Mouse (Mus musculus) liver, adult 2 months (tissue): ENCODE measurements at regions not wholly inside any gene's neighbourhood (a gene's known extent, or its start where the extent isn't known, plus 50 kb on each side); places are given as distances from the start of the nearest gene placed in this dataset.

Experiments
- DNase-seq: peaks from one replicate; pipeline ENCODE4 v3.0.0-alpha.2; 2011; ENCODE audit warnings: low read depth, low spot score; ENCODE audit errors: extremely low read depth
- H3K27ac ChIP-seq: fragments of 200-500 bp; replicated peaks from 2 replicates; pipeline ENCODE4 v1.5.1; 2012; ENCODE audit warnings: low read depth, mild to moderate bottlenecking, control low read depth, inconsistent platforms, low read length; ENCODE audit not compliant: insufficient read depth
- H3K27me3 ChIP-seq: fragments of 200-500 bp; 2 replicates; pipeline ENCODE4 v1.6.1; 2012; ENCODE audit warnings: mild to moderate bottlenecking, moderate library complexity, low read length, inconsistent platforms; ENCODE audit not compliant: control insufficient read depth, insufficient read depth
- H3K36me3 ChIP-seq: fragments of 200-500 bp; 2 replicates; pipeline ENCODE4 v1.6.1; 2012; ENCODE audit warnings: low read length, inconsistent platforms; ENCODE audit not compliant: control insufficient read depth, insufficient read depth
- H3K4me1 ChIP-seq: fragments of 200-500 bp; 2 replicates; pipeline ENCODE4 v1.6.1; 2011; ENCODE audit warnings: low read length; ENCODE audit not compliant: control insufficient read depth, insufficient read depth
- H3K4me3 ChIP-seq: fragments of 200-500 bp; 2 replicates; pipeline ENCODE4 v1.5.1; 2011; ENCODE audit warnings: low read depth, mild to moderate bottlenecking, control low read depth, low read length, moderate library complexity; ENCODE audit not compliant: insufficient read depth
- H3K79me2 ChIP-seq: fragments of 200-500 bp; 2 replicates; pipeline ENCODE4 v1.6.1; 2012; ENCODE audit warnings: inconsistent platforms, mild to moderate bottlenecking, low read length, moderate library complexity; ENCODE audit not compliant: control insufficient read depth, insufficient read depth
- H3K9ac ChIP-seq: fragments of 200-500 bp; 2 replicates; pipeline ENCODE4 v1.6.1; 2012; ENCODE audit warnings: low read depth, mild to moderate bottlenecking, control low read depth, inconsistent platforms, low read length
- CTCF ChIP-seq: fragments of 200-500 bp; IDR thresholded peaks from 2 replicates; pipeline ENCODE4 v1.5.1; 2011; ENCODE audit warnings: low read depth, low read length, control low read depth
- POLR2A ChIP-seq: fragments of 200-500 bp; IDR thresholded peaks from 2 replicates; pipeline ENCODE4 v1.6.1; 2011; ENCODE audit warnings: low read length, control low read depth; ENCODE audit not compliant: insufficient read depth; ENCODE audit errors: extremely low read depth
- WGBS: fragments of 180-500 bp; shearing (Covaris S2); methylation state at CpG from one replicate; pipeline ENCODE4 v1.1.7; 2018; 5-methylcytosine and 5-hydroxymethylcytosine counted together

DNA sequence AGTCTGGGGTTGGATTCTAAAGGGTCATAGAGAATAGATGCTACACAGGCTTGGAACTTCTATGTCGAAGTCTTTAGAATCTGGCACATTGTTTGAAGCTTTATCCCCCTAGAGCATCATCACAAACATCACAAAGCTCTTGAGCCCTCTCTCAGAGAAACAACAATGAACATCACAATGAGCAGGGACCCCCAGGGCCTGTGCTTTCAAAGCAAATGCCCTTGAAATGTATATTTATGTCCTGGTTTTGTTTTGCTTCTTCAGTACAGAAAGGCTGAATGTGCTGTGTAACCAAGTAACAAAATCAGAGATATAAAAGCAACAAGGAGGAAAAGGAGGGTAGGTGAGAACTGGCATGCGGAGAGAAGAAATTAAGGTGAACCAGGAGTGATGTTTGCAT is 330.6 kb upstream of the Tenm4 start:
- no peaks in the 10 kb centered on the region for H3K27me3 ChIP-seq
- no peak for DNase-seq
- H3K79me2 ChIP-seq: no peaks in the 10 kb centered on the region
- no peaks in the 10 kb centered on the region for H3K4me1 ChIP-seq
- no peak for TF ChIP-seq POLR2A
- TF ChIP-seq CTCF: no peak
- H3K9ac ChIP-seq: no peak overlapping the region
- H3K4me3 ChIP-seq: no peak overlapping the region
- no peaks in the 10 kb centered on the region for H3K36me3 ChIP-seq
- no peak overlapping the region for H3K27ac ChIP-seq
- WGBS: 73% methylated on average over 2 of the region's 2 CpGs

DNA sequence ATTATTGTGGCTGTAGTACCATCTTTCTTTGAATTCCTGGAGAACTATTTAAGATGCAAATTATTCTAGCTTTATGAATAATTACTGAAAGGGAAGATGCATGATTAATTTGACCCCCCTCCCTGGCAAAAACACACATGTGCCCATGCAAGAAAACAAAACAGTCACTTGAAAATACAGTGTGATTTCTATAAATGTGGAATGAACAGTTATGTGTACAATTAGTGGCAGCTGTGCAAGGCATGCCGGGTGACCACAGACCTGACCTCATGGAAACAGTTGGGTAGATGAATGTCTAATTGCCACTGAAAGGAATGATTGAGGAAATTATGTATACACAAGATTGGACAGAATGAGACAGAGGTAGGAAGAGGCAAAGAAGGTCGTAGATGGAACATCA is 321.2 kb upstream of the Tenm4 start:
- no peaks in the 10 kb centered on the region for H3K4me1 ChIP-seq
- TF ChIP-seq CTCF (no peak), POLR2A (no peak)
- WGBS: 77% methylated on average over 2 of the region's 2 CpGs
- no peaks in the 10 kb centered on the region for H3K36me3 ChIP-seq
- H3K27ac ChIP-seq: no peak overlapping the region
- no peaks in the 10 kb centered on the region for H3K79me2 ChIP-seq
- H3K9ac ChIP-seq: no peak overlapping the region
- H3K27me3 ChIP-seq: no peaks in the 10 kb centered on the region
- no peak overlapping the region for H3K4me3 ChIP-seq
- no peak for DNase-seq

GRCm38 (mm10) chr7:95852630-95853029 is 318.4 kb upstream of the Tenm4 start:
- no peak for DNase-seq
- H3K27ac ChIP-seq: no peak overlapping the region
- no peaks in the 10 kb centered on the region for H3K4me1 ChIP-seq
- TF ChIP-seq POLR2A: no peak
- no peak for TF ChIP-seq CTCF
- no peak overlapping the region for H3K4me3 ChIP-seq
- H3K79me2 ChIP-seq: no peaks in the 10 kb centered on the region
- 79% methylated on average over 6 of the region's 6 CpGs for WGBS
- H3K36me3 ChIP-seq: no peaks in the 10 kb centered on the region
- H3K27me3 ChIP-seq: no peaks in the 10 kb centered on the region
- H3K9ac ChIP-seq: no peak overlapping the region

- no peaks in the 10 kb centered on the region for H3K36me3 ChIP-seq
- H3K4me1 ChIP-seq: no peaks in the 10 kb centered on the region
- TF ChIP-seq CTCF: no peak
- TF ChIP-seq POLR2A: no peak
- H3K27me3 ChIP-seq: no peaks in the 10 kb centered on the region
- no peak overlapping the region for H3K4me3 ChIP-seq
- H3K9ac ChIP-seq: no peak overlapping the region
- 34% methylated on average over 6 of the region's 6 CpGs for WGBS
- no peaks in the 10 kb centered on the region for H3K79me2 ChIP-seq
- H3K27ac ChIP-seq: no peak overlapping the region
- peak; percentile 19 for DNase-seq
These were observed 317.7 kb upstream of the Tenm4 start for GRCm38 (mm10) chr7:95853225-95853812.

DNA sequence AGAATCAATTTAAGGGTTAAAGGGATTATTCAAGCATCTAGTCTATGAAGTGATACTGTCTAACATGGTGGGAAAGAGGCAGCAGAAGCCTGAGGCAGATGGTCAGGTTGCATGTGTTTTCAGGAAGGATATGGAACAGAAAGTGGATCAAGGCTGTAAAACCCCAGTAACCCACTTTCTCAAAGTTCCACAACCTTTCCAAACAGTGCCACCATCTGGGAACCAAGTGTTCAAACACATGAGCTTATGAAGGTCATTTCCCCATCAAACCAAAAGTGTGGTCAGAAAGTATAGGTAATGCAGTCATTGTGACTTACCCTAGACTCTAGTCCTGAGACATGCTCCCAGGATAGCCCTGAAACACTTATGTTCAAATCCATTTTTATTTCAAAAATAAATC is 312.8 kb upstream of the Tenm4 start:
- Histone ChIP-seq H3K9ac (no peak overlapping the region), H3K4me1 (no peaks in the 10 kb centered on the region), H3K36me3 (no peaks in the 10 kb centered on the region), H3K4me3 (no peak overlapping the region), H3K27me3 (no peaks in the 10 kb centered on the region), H3K79me2 (no peaks in the 10 kb centered on the region), H3K27ac (no peak overlapping the region)
- DNase-seq: no peak
- TF ChIP-seq POLR2A (no peak), CTCF (no peak)

- H3K4me3 ChIP-seq: no peak overlapping the region
- no peaks in the 10 kb centered on the region for H3K36me3 ChIP-seq
- no peaks in the 10 kb centered on the region for H3K27me3 ChIP-seq
- WGBS: 46% methylated on average over 3 of the region's 3 CpGs
- H3K9ac ChIP-seq: no peak overlapping the region
- no peak overlapping the region for H3K27ac ChIP-seq
- H3K79me2 ChIP-seq: no peaks in the 10 kb centered on the region
- DNase-seq: no peak
- TF ChIP-seq CTCF (no peak), POLR2A (no peak)
- no peaks in the 10 kb centered on the region for H3K4me1 ChIP-seq
These were observed 306.8 kb upstream of the Tenm4 start for GRCm38 (mm10) chr7:95864233-95864632.

- no peak for TF ChIP-seq POLR2A
- TF ChIP-seq CTCF: no peak
- no peak overlapping the region for H3K27ac ChIP-seq
- H3K27me3 ChIP-seq: no peaks in the 10 kb centered on the region
- H3K79me2 ChIP-seq: no peaks in the 10 kb centered on the region
- H3K36me3 ChIP-seq: no peaks in the 10 kb centered on the region
- DNase-seq: no peak
- 62% methylated on average over 3 of the region's 3 CpGs for WGBS
- H3K9ac ChIP-seq: no peak overlapping the region
- no peak overlapping the region for H3K4me3 ChIP-seq
- no peaks in the 10 kb centered on the region for H3K4me1 ChIP-seq
These were observed 305.8 kb upstream of the Tenm4 start for GRCm38 (mm10) chr7:95865270-95865669.
